Comparison of ENCODE assay signal across 8 mouse cellular contexts in the genomic region with DNA sequence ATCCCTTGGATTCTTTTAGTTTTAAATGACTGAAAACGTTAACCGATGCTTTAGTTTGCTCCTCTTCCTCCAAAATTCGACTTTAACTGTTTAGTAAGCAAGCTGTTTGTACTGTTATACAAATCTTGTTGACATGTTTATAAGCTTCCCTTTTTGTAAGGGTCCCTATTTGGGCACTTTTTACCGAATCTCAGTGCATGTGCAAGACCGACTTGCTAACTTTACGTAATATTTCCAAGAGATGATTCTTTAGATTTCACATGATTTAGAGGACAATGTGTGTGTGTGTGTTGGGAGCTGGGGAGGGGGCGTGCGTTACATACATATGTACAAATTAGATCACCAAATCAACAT. TPM values are rescaled to one million over a fixed set of nuclear protein-coding genes. Genes with fewer than 3 reads are reported as not detected.
DNase-seq lines count a peak whose midpoint lies in the region; ATAC-seq and TF ChIP-seq lines count a peak whose summit lies in the region.

No protein-coding gene starts in this region.

- no peak for TF ChIP-seq CTCF in hindbrain, postnatal 0 days (IDR thresholded peaks at IDR 0.05; ENCODE audit: low read depth)

- H3K4me2 ChIP-seq in kidney, embryonic 15.5 days, result peak overlapping the region; percentile 68
- peak overlapping the region; percentile 54 for H3K4me2 ChIP-seq in embryonic facial prominence, embryonic 11.5 days (ENCODE audit: low read depth, low read length)
- peak overlapping the region; percentile 68 for H3K4me2 ChIP-seq in hindbrain, postnatal 0 days (ENCODE audit: low read depth, low read length)
- H3K4me2 ChIP-seq in myocyte (ENCODE audit: low read depth), result peak overlapping the region; percentile 90

- no peak for TF ChIP-seq POLR2A in myocyte (IDR thresholded peaks at IDR 0.05; ENCODE audit: insufficient read length, low read depth)

- no peak for DNase-seq in kidney, adult 18-20 months
- no peak for DNase-seq in embryonic facial prominence, embryonic 11.5 days (ENCODE audit: low spot score)
- DNase-seq in hindbrain, postnatal 0 days (ENCODE audit: low spot score), result no peak
- DNase-seq in spleen, adult 18-20 months, result no peak
- no peak for DNase-seq in urinary bladder, postnatal 25 days (ENCODE audit: low spot score)
- DNase-seq in gastrocnemius, postnatal 4 days (ENCODE audit: low spot score in 2 of 2), result no peak

- no peaks in the 10 kb centered on the region for H3K27me3 ChIP-seq in kidney, embryonic 15.5 days
- no peaks in the 10 kb centered on the region for H3K27me3 ChIP-seq in embryonic facial prominence, embryonic 11.5 days (ENCODE audit: control insufficient read depth, insufficient read depth, low read length)
- no peaks in the 10 kb centered on the region for H3K27me3 ChIP-seq in hindbrain, postnatal 0 days (ENCODE audit: insufficient read depth, low read length)
- no peaks in the 10 kb centered on the region for H3K27me3 ChIP-seq in myocyte (ENCODE audit: control insufficient read depth, insufficient read depth, insufficient read length)

- peak overlapping the region; percentile 89 for H3K4me3 ChIP-seq in kidney, embryonic 15.5 days (replicated peaks)
- H3K4me3 ChIP-seq in embryonic facial prominence, embryonic 11.5 days (ENCODE audit: low read depth, low read length), result peak overlapping the region; percentile 81
- H3K4me3 ChIP-seq in hindbrain, postnatal 0 days (ENCODE audit: low read length), result peak overlapping the region; percentile 93
- peak overlapping the region; percentile 96 for H3K4me3 ChIP-seq in myocyte

- H3ac ChIP-seq in myocyte (ENCODE audit: control insufficient read depth, insufficient read length), result no peak overlapping the region

- H3K9ac ChIP-seq in kidney, embryonic 15.5 days, result peak overlapping the region; percentile 92
- peak overlapping the region; percentile 65 for H3K9ac ChIP-seq in embryonic facial prominence, embryonic 11.5 days (replicated peaks; ENCODE audit: low read length)
- peak overlapping the region; percentile 96 for H3K9ac ChIP-seq in hindbrain, postnatal 0 days (replicated peaks; ENCODE audit: low read length)

- no peaks in the 10 kb centered on the region for H3K36me3 ChIP-seq in kidney, embryonic 15.5 days
- H3K36me3 ChIP-seq in embryonic facial prominence, embryonic 11.5 days (replicated peaks; ENCODE audit: control insufficient read depth, insufficient read depth, low read depth, low read length), result no peaks in the 10 kb centered on the region
- no peaks in the 10 kb centered on the region for H3K36me3 ChIP-seq in hindbrain, postnatal 0 days (ENCODE audit: insufficient read depth, low read length)
- no peaks in the 10 kb centered on the region for H3K36me3 ChIP-seq in myocyte (ENCODE audit: control insufficient read depth, insufficient read depth)

- peak overlapping the region; percentile 97 for H3K27ac ChIP-seq in kidney, embryonic 15.5 days
- peak overlapping the region; percentile 36; the same call in 1 of the 2 replicates for H3K27ac ChIP-seq in embryonic facial prominence, embryonic 11.5 days (replicated peaks; ENCODE audit: low read depth, low read length)
- H3K27ac ChIP-seq in hindbrain, postnatal 0 days, result peak overlapping the region; percentile 99

- no peak for ATAC-seq in kidney, embryonic 15.5 days (replicated peaks; ENCODE audit: low FRiP score)
- ATAC-seq in embryonic facial prominence, embryonic 11.5 days (replicated peaks; ENCODE audit: insufficient number of reproducible peaks, low FRiP score, low TSS enrichment, low read depth), result no peak
- ATAC-seq in hindbrain, postnatal 0 days, result peak; percentile 1; the same call in 1 of the 2 replicates

- H3K4me1 ChIP-seq in kidney, embryonic 15.5 days, result peaks cover 23% of the 10 kb centered on the region
- H3K4me1 ChIP-seq in embryonic facial prominence, embryonic 11.5 days (ENCODE audit: control insufficient read depth, insufficient read depth, low read length), result no peaks in the 10 kb centered on the region
- H3K4me1 ChIP-seq in hindbrain, postnatal 0 days (ENCODE audit: insufficient read depth, low read length), result peaks cover 14% of the 10 kb centered on the region

- WGBS in kidney, embryonic 15.5 days, result 11% methylated on average over 8 of the region's 8 CpGs
- WGBS in embryonic facial prominence, embryonic 11.5 days, result 21% methylated on average over 8 of the region's 8 CpGs
- WGBS in hindbrain, postnatal 0 days, result 19% methylated on average over 8 of the region's 8 CpGs

- H3K9me3 ChIP-seq in kidney, embryonic 15.5 days (replicated peaks), result no peaks in the 10 kb centered on the region
- no peaks in the 10 kb centered on the region for H3K9me3 ChIP-seq in embryonic facial prominence, embryonic 11.5 days (replicated peaks; ENCODE audit: control insufficient read depth, low read length)
- no peaks in the 10 kb centered on the region for H3K9me3 ChIP-seq in hindbrain, postnatal 0 days (ENCODE audit: low read length)

- H3K79me2 ChIP-seq in myocyte (ENCODE audit: control insufficient read depth, insufficient read depth), result peaks cover 40% of the 10 kb centered on the region

TF ChIP-seq in myocyte, 11 proteins besides CTCF, POLR2A, EP300 and RAD21:
- TF ChIP-seq POLR2AphosphoS2 (IDR thresholded peaks at IDR 0.05; ENCODE audit: insufficient read length, low read depth) (no peak), MYOD1 (IDR thresholded peaks at IDR 0.05; ENCODE audit: control insufficient read depth in 1 of 3, insufficient read length in 2 of 3, low read depth in 2 of 3) (no peak), TCF3 (IDR thresholded peaks at IDR 0.05; ENCODE audit: insufficient read length, low read depth) (no peak), SRF (IDR thresholded peaks at IDR 0.05; ENCODE audit: control insufficient read depth, insufficient read length, low read depth) (no peak)

RNA-seq across cellular contexts. Expression of a gene that starts 0.9 kb away (rescaled TPM):
- polyA plus RNA-seq in kidney, embryonic 15.5 days (2015; fragmentation: Nextera tagmentation; extraction: Ambion mirVana), result 65.0 and 67.0 TPM in 2 replicates
- polyA plus RNA-seq in embryonic facial prominence, embryonic 11.5 days (2014; fragmentation: Nextera tagmentation; extraction: Ambion mirVana), result 86.1 and 98.1 TPM in 2 replicates
- 75.8 and 85.6 TPM in 2 replicates for total RNA-seq in hindbrain, postnatal 0 days (2014; rRNA removed)
- 90.0 and 95.9 TPM in 2 replicates for polyA plus RNA-seq in hindbrain, postnatal 0 days (2015; fragmentation: Nextera tagmentation; extraction: Ambion mirVana)
- polyA plus RNA-seq in myocyte (2012; fragmentation: generic; extraction: Trizol), result 31.9 TPM
- total RNA-seq in gastrocnemius, postnatal 4 days (2021), result 10 to 100 TPM; 54.4 to 65.3 TPM

RNA-seq across cellular contexts. Expression of a gene that starts 17.1 kb away (rescaled TPM):
- 59.6 and 60.1 TPM in 2 replicates for polyA plus RNA-seq in kidney, embryonic 15.5 days (2015; fragmentation: Nextera tagmentation; extraction: Ambion mirVana)
- 45.4 and 48.4 TPM in 2 replicates for polyA plus RNA-seq in embryonic facial prominence, embryonic 11.5 days (2014; fragmentation: Nextera tagmentation; extraction: Ambion mirVana)
- total RNA-seq in hindbrain, postnatal 0 days (2014; rRNA removed), result 59.8 and 67.6 TPM in 2 replicates
- polyA plus RNA-seq in hindbrain, postnatal 0 days (2015; fragmentation: Nextera tagmentation; extraction: Ambion mirVana), result 87.7 and 88.5 TPM in 2 replicates
- 254 TPM for polyA plus RNA-seq in myocyte (2012; fragmentation: generic; extraction: Trizol)
- total RNA-seq in gastrocnemius, postnatal 4 days (2021), result 100 to 1,000 TPM; 210 to 241 TPM

Comparison
In these comparisons a context has a peak if more than half of its experiments do, and no peak if none do; other contexts are left out.
1. H3K27ac ChIP-seq: peak in every context shown above with its lines; median percentile 99 in hindbrain, postnatal 0 days; 97 in kidney, embryonic 15.5 days; 36 in embryonic facial prominence, embryonic 11.5 days.